Mouse (Mus musculus): ENCODE data around the gene Idh3g. TPM values are rescaled to one million over a fixed set of nuclear protein-coding genes. Genes with fewer than 3 reads are reported as not detected.
"Not testable (repeated sequence)": the region's sequence is repeated elsewhere in the genome, so short reads cannot be mapped to it uniquely, and the experiment has no call there.

Idh3g gene
- polyA plus RNA-seq, 1 experiment from 2014 or later, result 219 TPM

- H3K27me3 ChIP-seq (ENCODE audit: insufficient read depth, low read length), result no peaks in the 10 kb centered on the region
- WGBS, result 75% methylated on average over 5 of the region's 5 CpGs
- ATAC-seq (ENCODE audit: insufficient read depth), result no peak
Measured at GRCm38 (mm10) chrX:73756334-73757140, 30.2 kb downstream of the Idh3g start, which contains the start of gene Plxnb3. Gene Plxnb3 (plus strand): TSS chrX:73757090.

GRCm38 (mm10) chrX:73748977-73749376 lies 37.7 kb downstream of the Idh3g start:
- H3K4me1 ChIP-seq (ENCODE audit: insufficient read depth), result no peaks in the 10 kb centered on the region
- no peak overlapping the region for H3K4me2 ChIP-seq
- no peaks in the 10 kb centered on the region for H3K9me3 ChIP-seq (ENCODE audit: low read depth, low read length)
- DNase-seq (no peak), ATAC-seq (ENCODE audit: insufficient read depth) (no peak)
- no peak overlapping the region for H3K27ac ChIP-seq (ENCODE audit: low read depth)
- no peak overlapping the region for H3K9ac ChIP-seq
- TF ChIP-seq CTCF (IDR thresholded peaks at IDR 0.05; ENCODE audit: low read depth), result 0 out of 2 replicates have a peak, but pooled peaks have one; percentile 3
- 95% methylated on average over 1 of the region's 1 CpGs for WGBS
- H3K27me3 ChIP-seq (ENCODE audit: insufficient read depth, low read length), result no peaks in the 10 kb centered on the region
- H3K4me3 ChIP-seq (ENCODE audit: low read depth, low read length), result no peak overlapping the region
- H3K36me3 ChIP-seq (ENCODE audit: insufficient read depth), result no peaks in the 10 kb centered on the region

More at GRCm38 (mm10) chrX:73756334-73757140, 30.2 kb downstream of the Idh3g start, which contains the start of gene Plxnb3:
- no peak within 1 kb of the TSS for H3K27ac ChIP-seq (ENCODE audit: low read depth)
- no peaks in the 10 kb centered on the region for H3K36me3 ChIP-seq (ENCODE audit: insufficient read depth)
- no peak for DNase-seq
- no peak within 1 kb of the TSS for H3K4me2 ChIP-seq
- H3K9ac ChIP-seq, result no peak within 1 kb of the TSS
- no peaks in the 10 kb centered on the region for H3K9me3 ChIP-seq (ENCODE audit: low read depth, low read length)
- no peak within 1 kb of the TSS for H3K4me3 ChIP-seq (ENCODE audit: low read depth, low read length)
- no peaks in the 10 kb centered on the region for H3K4me1 ChIP-seq (ENCODE audit: insufficient read depth)
- no peak for TF ChIP-seq CTCF (IDR thresholded peaks at IDR 0.05; ENCODE audit: low read depth)

GRCm38 (mm10) chrX:73744774-73745481 lies 41.8 kb downstream of the Idh3g start:
- Histone ChIP-seq H3K36me3 (ENCODE audit: insufficient read depth) (no peaks in the 10 kb centered on the region), H3K4me3 (ENCODE audit: low read depth, low read length) (no peak overlapping the region), H3K4me1 (ENCODE audit: insufficient read depth) (no peaks in the 10 kb centered on the region), H3K9me3 (ENCODE audit: low read depth, low read length) (no peaks in the 10 kb centered on the region), H3K9ac (no peak overlapping the region), H3K27ac (ENCODE audit: low read depth) (peak overlapping the region; percentile 70; the same call in 1 of the 2 replicates), H3K4me2 (no peak overlapping the region), H3K27me3 (ENCODE audit: insufficient read depth, low read length) (no peaks in the 10 kb centered on the region)
- 64% methylated on average over 1 of the region's 1 CpGs for WGBS
- ATAC-seq (ENCODE audit: insufficient read depth), result peak; percentile 65; the same call in 1 of the 2 replicates
- no peak for TF ChIP-seq CTCF (IDR thresholded peaks at IDR 0.05; ENCODE audit: low read depth)
- peak; percentile 33 for DNase-seq

GRCm38 (mm10) chrX:73739841-73740240 lies 46.9 kb downstream of the Idh3g start:
- not testable (repeated sequence) for DNase-seq; H3K4me1 ChIP-seq (ENCODE audit: insufficient read depth); H3K27me3 ChIP-seq (ENCODE audit: insufficient read depth, low read length); H3K4me3 ChIP-seq (ENCODE audit: low read depth, low read length); ATAC-seq (ENCODE audit: insufficient read depth); H3K4me2 ChIP-seq; H3K9ac ChIP-seq; H3K36me3 ChIP-seq (ENCODE audit: insufficient read depth); H3K27ac ChIP-seq (ENCODE audit: low read depth); H3K9me3 ChIP-seq (ENCODE audit: low read depth, low read length)
- WGBS, result 89% methylated on average over 7 of the region's 7 CpGs

DNA sequence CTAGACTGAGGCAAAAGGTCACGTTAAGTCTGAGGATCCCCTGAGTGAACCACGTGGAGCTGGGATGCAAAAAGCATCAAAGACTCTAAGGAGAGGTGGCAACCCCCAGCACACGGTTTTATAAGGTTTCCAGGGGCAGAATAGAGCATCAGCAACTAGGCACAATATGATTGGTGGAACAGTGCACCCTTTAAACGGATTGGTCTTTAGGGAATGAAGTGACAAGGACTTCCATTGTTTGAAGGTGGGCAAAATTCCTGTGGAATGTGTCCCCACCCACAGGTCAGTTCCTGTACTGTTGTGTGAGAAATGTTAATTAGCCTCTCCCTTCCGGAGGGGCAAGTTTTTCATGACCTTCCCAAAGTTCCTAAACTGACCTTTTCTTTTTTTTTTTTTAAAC lies 47.5 kb downstream of the Idh3g start:
- 59% methylated on average over 5 of the region's 5 CpGs for WGBS
- DNase-seq, result no peak

GRCm38 (mm10) chrX:73738155-73738554 lies 48.5 kb downstream of the Idh3g start:
- H3K27me3 ChIP-seq (ENCODE audit: insufficient read depth, low read length), result no peaks in the 10 kb centered on the region
- no peaks in the 10 kb centered on the region for H3K9me3 ChIP-seq (ENCODE audit: low read depth, low read length)
- peak; percentile 22; the same call in 1 of the 2 replicates for TF ChIP-seq CTCF (IDR thresholded peaks at IDR 0.05; ENCODE audit: low read depth)
- no peak for ATAC-seq (ENCODE audit: insufficient read depth)
- H3K9ac ChIP-seq, result no peak overlapping the region
- H3K4me3 ChIP-seq (ENCODE audit: low read depth, low read length), result no peak overlapping the region
- DNase-seq, result no peak
- H3K36me3 ChIP-seq (ENCODE audit: insufficient read depth), result 0 out of 2 replicates have a peak, but pooled peaks cover 5% of the 10 kb centered on the region
- no peaks in the 10 kb centered on the region for H3K4me1 ChIP-seq (ENCODE audit: insufficient read depth)
- 63% methylated on average over 1 of the region's 1 CpGs for WGBS
- no peak overlapping the region for H3K27ac ChIP-seq (ENCODE audit: low read depth)
- H3K4me2 ChIP-seq, result no peak overlapping the region

More for the DNA sequence above, 47.5 kb downstream of the Idh3g start:
- no peak overlapping the region for H3K9ac ChIP-seq
- no peak overlapping the region for H3K4me2 ChIP-seq
- no peaks in the 10 kb centered on the region for H3K4me1 ChIP-seq (ENCODE audit: insufficient read depth)
- no peak for ATAC-seq (ENCODE audit: insufficient read depth)
- H3K36me3 ChIP-seq (ENCODE audit: insufficient read depth), result 0 out of 2 replicates have a peak, but pooled peaks cover 5% of the 10 kb centered on the region
- H3K27ac ChIP-seq (ENCODE audit: low read depth), result no peak overlapping the region
- H3K27me3 ChIP-seq (ENCODE audit: insufficient read depth, low read length), result no peaks in the 10 kb centered on the region
- no peak for TF ChIP-seq CTCF (IDR thresholded peaks at IDR 0.05; ENCODE audit: low read depth)
- no peaks in the 10 kb centered on the region for H3K9me3 ChIP-seq (ENCODE audit: low read depth, low read length)
- no peak overlapping the region for H3K4me3 ChIP-seq (ENCODE audit: low read depth, low read length)

DNA sequence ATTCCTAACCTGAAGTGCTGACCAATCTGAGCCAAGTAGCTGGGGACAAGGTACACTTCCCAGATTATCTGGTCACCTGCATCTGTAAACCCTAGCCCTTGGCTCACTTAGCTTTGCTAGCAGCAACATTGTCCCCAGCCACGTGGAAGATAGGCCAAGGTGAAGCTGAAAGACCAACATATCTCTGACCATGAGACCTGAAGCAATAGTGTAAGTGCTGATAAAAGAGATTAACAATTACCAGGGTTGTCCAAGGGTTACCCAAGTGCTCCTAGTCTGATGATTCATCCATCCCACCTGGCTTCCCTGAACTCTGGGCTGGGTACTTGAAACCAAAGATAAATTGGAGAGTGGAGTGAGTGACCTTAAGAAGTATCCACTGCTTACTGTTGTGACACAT lies 55.8 kb downstream of the Idh3g start:
- Histone ChIP-seq H3K4me1 (ENCODE audit: insufficient read depth) (no peaks in the 10 kb centered on the region), H3K4me3 (ENCODE audit: low read depth, low read length) (no peak overlapping the region)
- WGBS, result 45% methylated on average over 1 of the region's 1 CpGs

More for the DNA sequence above, 55.8 kb downstream of the Idh3g start:
- H3K27ac ChIP-seq (ENCODE audit: low read depth), result no peak overlapping the region
- no peak for ATAC-seq (ENCODE audit: insufficient read depth)
- no peak for TF ChIP-seq CTCF (IDR thresholded peaks at IDR 0.05; ENCODE audit: low read depth)
- H3K9ac ChIP-seq, result no peak overlapping the region
- no peaks in the 10 kb centered on the region for H3K27me3 ChIP-seq (ENCODE audit: insufficient read depth, low read length)
- no peak overlapping the region for H3K4me2 ChIP-seq
- 0 out of 2 replicates have a peak, but pooled peaks cover 8% of the 10 kb centered on the region for H3K36me3 ChIP-seq (ENCODE audit: insufficient read depth)
- no peaks in the 10 kb centered on the region for H3K9me3 ChIP-seq (ENCODE audit: low read depth, low read length)
- no peak for DNase-seq

Other genes starting within 250 kb of the Idh3g start
- 4.1 and 6.6 TPM in 2 replicates for gene Dusp9, start 147.5 kb downstream of the Idh3g start, polyA plus RNA-seq (2014; fragmentation: Nextera tagmentation; extraction: Ambion mirVana)
- 12.0 and 14.0 TPM in 2 replicates for gene Pnck, start 126.8 kb downstream of the Idh3g start, polyA plus RNA-seq (2014; fragmentation: Nextera tagmentation; extraction: Ambion mirVana)
- 7.4 and 10.6 TPM in 2 replicates for gene Slc6a8, start 113.7 kb downstream of the Idh3g start, polyA plus RNA-seq (2014; fragmentation: Nextera tagmentation; extraction: Ambion mirVana)
- 235 and 244 TPM in 2 replicates for gene Bcap31, start 70.7 kb downstream of the Idh3g start, polyA plus RNA-seq (2014; fragmentation: Nextera tagmentation; extraction: Ambion mirVana)
- gene Abcd1, start 70.3 kb downstream of the Idh3g start, polyA plus RNA-seq (2014; fragmentation: Nextera tagmentation; extraction: Ambion mirVana), result 15.5 and 15.6 TPM in 2 replicates
- gene Plxnb3, start 29.8 kb downstream of the Idh3g start, polyA plus RNA-seq (2014; fragmentation: Nextera tagmentation; extraction: Ambion mirVana), result 0.32 and 0.42 TPM in 2 replicates
- gene Srpk3, start 12.5 kb downstream of the Idh3g start, polyA plus RNA-seq (2014; fragmentation: Nextera tagmentation; extraction: Ambion mirVana), result 1.2 and 2.1 TPM in 2 replicates
- 187 and 199 TPM in 2 replicates for gene Ssr4, start 131 bp upstream of the Idh3g start, polyA plus RNA-seq (2014; fragmentation: Nextera tagmentation; extraction: Ambion mirVana)
- gene Pdzd4, start 38.1 kb upstream of the Idh3g start, polyA plus RNA-seq (2014; fragmentation: Nextera tagmentation; extraction: Ambion mirVana), result 0.99 and 1.3 TPM in 2 replicates
- not detected in 2 replicates for gene Avpr2, start 105.2 kb upstream of the Idh3g start, polyA plus RNA-seq (2014; fragmentation: Nextera tagmentation; extraction: Ambion mirVana)
- gene L1cam, start 109.2 kb upstream of the Idh3g start, polyA plus RNA-seq (2014; fragmentation: Nextera tagmentation; extraction: Ambion mirVana), result 1.5 and 2.8 TPM in 2 replicates
- 2.6 TPM in 2 replicates for gene Arhgap4, start 135.0 kb upstream of the Idh3g start, polyA plus RNA-seq (2014; fragmentation: Nextera tagmentation; extraction: Ambion mirVana)
- 137 and 146 TPM in 2 replicates for gene Naa10, start 135.0 kb upstream of the Idh3g start, polyA plus RNA-seq (2014; fragmentation: Nextera tagmentation; extraction: Ambion mirVana)
- gene Renbp, start 144.0 kb upstream of the Idh3g start, polyA plus RNA-seq (2014; fragmentation: Nextera tagmentation; extraction: Ambion mirVana), result 28.9 and 33.6 TPM in 2 replicates
- 73.6 and 81.3 TPM in 2 replicates for gene Hcfc1, start 179.5 kb upstream of the Idh3g start, polyA plus RNA-seq (2014; fragmentation: Nextera tagmentation; extraction: Ambion mirVana)
- gene Irak1, start 237.0 kb upstream of the Idh3g start, polyA plus RNA-seq (2014; fragmentation: Nextera tagmentation; extraction: Ambion mirVana), result 68.3 and 70.0 TPM in 2 replicates